Mouse (Mus musculus): Measurements from ENCODE around the gene A930017K11Rik. TPM values are rescaled to one million over a fixed set of nuclear protein-coding genes. Genes with fewer than 3 reads are reported as not detected.

A930017K11Rik gene
- total RNA-seq (2021): under 1 TPM; 0.34 to 0.47 TPM

DNA sequence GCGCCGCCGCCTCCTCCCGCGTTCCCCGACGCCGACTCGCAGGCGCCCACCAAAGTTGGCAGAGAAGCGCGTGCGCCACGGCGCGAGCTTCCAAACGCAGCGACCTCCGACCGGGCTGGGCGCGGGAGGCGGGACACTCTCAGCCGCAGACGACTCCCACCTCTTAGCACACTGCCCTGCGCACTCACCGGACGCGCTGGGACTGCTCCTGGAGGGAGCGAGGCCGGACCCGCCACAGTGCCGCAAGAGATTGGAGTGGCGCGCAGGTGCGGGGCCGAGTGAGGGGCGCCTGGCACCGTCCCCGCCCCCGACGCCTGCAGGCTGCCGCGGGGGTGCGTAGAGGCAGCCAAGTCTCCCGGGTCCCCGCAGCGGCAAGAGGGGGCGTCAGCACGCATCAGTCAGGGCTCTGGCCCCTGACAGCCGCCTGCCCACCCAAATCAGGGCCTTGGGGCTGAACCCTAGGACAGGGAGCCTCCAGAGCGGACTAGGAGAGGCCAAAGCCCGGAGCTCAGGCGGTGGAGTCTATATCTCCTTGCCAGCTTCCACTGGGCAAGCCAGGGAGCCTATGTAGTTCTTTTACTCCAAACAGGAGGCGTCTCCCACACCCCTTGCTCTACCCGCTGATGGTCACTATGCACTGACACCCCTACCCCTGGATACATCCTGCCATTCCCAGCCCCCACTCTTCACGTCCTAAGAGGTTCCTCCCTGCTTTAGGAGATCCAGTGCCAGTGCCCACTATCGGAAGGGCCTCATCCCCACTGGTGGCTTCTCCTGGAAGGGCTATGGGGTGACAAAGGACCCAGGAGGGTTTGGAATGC is at the start of gene A930017K11Rik:
A930017K11Rik (minus strand) TSS at position 763 of the 821 bp plus-strand sequence.
- DNase-seq (ENCODE audit: extremely low spot score in 1 of 2, low spot score in 1 of 2): no peak

DNA sequence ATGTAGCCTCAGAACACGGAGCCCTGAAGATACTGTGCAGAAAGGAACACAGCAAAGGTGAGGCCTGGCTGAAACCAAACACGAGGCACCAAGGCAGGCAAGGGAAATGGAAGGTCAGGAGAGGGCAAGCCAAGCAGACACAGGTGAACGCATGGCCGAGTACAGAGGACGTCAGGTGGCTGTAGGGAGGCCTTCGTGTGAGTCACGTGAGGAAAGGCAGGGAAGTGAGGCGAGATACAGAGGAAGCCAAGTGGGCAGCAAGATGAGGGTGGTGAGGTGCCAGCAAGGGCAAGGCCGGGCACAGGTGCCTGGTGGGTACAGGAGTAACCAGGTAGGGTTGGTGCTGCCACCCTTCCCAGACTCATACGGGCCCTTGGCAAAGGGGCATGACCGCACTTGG is 46.1 kb upstream of the A930017K11Rik start:
- no peak for DNase-seq (ENCODE audit: extremely low spot score in 1 of 2, low spot score in 1 of 2)

DNA sequence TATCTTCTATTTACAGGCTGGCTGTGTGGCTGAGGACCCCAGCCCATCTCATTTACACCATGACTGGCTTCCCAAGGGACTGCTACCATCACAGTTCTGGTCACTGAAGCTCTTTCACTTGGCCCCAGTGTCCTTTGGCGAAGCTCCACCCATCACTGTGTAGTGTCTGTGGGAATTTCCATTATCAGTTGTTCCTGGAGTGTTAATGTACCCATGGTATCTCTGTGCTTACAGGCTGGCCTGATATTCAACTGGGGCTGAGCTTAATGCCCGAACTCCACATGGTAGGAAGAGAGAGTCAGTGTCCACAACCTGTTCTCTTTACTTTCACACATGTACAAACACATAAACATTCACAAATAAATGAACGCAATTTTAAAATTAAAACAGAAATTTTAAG is 41.1 kb upstream of the A930017K11Rik start:
- DNase-seq (ENCODE audit: extremely low spot score in 1 of 2, low spot score in 1 of 2): no peak

DNA sequence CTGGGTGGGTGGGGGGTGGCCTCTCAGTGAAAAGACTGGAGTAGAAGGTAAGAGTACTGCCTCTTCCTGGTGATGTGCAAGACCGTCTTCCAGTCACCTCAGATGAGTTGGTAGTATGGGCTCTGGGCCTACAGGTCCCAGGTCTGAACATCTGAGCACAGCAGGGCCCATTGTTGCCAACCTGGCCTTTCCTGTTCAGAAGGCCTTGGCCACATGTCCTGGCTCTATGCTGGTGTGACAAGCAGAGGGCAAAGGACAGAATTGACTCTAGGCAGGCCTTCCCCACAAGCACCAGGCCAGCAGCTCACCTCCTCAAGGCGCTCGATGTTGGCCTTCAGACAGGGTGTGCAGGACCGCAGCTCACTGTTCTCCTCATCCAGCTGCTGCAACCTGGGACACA is 39.9 kb upstream of the A930017K11Rik start:
- no peak for DNase-seq (ENCODE audit: extremely low spot score in 1 of 2, low spot score in 1 of 2)

GRCm38 (mm10) chr17:25990331-25990730 is 38.0 kb upstream of the A930017K11Rik start:
- DNase-seq (ENCODE audit: extremely low spot score in 1 of 2, low spot score in 1 of 2): no peak

DNA sequence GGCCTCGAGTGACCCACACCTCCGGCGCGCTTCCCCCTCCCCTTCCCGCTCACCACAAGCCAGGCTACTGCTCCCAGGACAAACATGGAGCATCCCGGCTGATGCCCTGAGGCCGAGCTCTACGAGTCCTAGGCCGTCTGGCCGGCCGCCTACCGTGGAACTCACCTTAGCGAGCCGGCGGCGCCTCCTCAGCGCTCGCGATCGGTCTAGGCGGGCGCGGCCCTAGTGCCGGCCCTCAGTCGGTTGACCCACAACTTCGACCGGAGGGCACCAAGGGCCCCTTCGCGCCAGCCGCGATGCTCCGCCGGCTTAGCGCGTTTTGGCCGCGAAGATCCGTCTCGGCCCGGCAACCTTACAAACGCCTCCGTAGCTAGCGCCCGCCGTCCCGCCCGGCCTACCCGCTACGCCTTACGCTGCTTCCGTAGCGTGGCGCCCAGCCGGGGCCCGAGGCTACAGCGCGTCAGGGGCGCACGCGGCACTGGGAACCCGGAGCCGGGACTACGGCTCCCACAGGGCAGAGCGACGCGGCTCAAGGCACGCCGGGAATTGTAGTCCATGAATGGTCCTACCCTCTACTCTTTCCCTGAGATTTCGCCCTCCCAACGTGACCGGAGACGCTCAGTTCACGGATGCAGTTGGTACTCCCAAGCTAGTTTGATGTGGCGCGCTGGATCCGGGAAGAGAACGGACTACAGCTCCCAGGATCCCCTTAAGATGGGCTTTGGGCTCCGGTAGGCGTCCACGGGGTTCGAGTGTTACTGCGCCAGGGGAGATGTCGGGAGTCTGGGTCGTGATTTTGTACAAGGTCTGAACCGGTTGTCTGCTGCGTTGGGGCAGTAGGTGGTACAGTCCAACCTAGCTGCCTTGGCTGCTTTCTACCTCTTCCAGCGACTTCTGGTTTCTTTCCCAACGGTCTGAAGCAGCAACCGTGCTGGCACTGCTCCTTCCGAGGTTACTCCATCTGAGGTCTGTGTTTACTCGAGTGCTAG is 33.2 kb upstream of the A930017K11Rik start, which contains the start of gene Capn15:
Capn15 (minus strand) TSS at position 491 of the 989 bp plus-strand sequence.
- DNase-seq (ENCODE audit: extremely low spot score in 1 of 2, low spot score in 1 of 2): peak; percentile 88

DNA sequence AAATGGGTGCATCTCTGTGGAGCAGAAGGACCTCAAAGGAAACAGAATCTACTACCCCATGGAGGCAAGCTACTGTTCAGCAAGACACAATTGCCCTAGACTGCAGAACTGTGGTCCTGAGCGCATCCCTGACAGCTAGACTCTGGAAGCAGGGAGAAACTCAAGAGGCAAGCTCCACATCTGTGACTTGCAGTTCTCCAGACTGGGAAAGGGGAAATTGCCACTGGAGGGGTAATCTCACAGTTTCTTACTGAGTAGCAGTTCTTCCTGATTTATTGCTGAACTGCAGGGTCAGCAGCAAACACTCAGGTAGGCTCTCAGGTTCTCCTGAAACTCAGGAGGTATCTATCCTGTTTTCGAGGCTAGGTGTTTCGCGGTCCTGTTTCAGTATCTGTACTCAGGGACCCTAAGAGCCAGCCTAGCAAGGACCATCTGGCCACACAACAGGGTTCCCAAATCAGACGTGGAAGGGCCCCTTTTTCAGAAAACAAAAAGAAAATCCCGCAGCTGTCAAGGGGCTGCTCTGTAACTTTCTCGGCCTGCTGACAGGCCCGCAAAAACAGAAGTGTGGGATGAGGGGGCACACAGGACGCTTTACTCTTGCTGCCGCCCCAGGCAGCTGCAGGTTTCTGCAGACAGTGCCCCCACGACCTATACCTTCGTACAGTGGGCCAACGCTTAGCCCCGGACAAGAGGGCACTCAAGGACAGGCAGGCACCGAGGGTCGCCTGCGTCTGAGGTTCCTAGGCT is 32.4 kb upstream of the A930017K11Rik start:
- DNase-seq (ENCODE audit: extremely low spot score in 1 of 2, low spot score in 1 of 2): peak in 1 of 2 experiments; percentile 16

- DNase-seq (ENCODE audit: extremely low spot score in 1 of 2, low spot score in 1 of 2): no peak
These were observed 31.7 kb upstream of the A930017K11Rik start for GRCm38 (mm10) chr17:25984066-25984465.

GRCm38 (mm10) chr17:25982913-25983312 is 30.5 kb upstream of the A930017K11Rik start:
- DNase-seq (ENCODE audit: extremely low spot score in 1 of 2, low spot score in 1 of 2): no peak

GRCm38 (mm10) chr17:25980854-25981253 is 28.5 kb upstream of the A930017K11Rik start:
- DNase-seq (ENCODE audit: extremely low spot score in 1 of 2, low spot score in 1 of 2): no peak

DNA sequence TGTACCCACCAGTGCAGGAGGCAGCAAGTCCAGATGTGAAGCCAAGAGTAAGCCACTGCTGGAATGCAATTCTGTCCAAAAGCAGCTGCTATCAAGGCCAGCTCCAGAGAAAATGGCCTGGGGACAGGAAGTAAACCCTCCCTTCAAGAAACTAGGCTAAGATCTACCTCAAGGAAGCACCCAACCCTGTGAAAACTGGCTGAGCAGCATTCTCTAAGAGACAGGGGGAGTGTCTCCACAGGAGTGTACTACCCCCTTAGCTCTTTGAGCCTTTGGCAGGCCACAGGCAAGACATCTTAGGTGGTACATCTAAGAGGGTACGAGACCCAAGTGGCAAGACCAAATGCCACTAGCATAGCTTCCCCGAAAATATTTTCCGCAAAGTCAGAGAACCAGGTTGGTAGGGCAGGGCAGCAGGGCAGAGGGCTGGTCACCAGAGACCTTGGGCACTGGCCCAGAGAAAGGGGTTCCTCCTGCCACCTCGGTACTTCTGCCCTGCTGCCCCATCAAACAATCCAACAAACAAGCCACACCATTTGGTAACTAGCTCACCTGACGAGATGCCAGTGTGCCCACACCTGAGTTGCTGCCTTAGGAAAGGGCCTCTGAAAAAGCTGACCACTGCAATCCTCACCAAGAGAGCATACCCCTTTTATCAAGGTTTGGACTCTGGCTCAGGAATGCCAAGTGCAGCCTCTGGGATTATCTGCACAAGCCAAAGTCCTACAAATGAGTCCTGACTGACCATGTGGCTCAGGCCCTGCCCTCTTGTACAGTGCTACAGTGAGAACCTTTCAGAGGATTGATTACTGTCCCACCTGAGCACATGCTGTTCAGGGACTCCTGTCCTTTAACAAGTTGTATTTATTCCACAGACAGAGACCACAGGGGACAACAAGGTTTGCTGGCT is 27.7 kb upstream of the A930017K11Rik start:
- DNase-seq (ENCODE audit: extremely low spot score in 1 of 2, low spot score in 1 of 2): no peak

- DNase-seq (ENCODE audit: extremely low spot score in 1 of 2, low spot score in 1 of 2): no peak
These were observed 18.8 kb upstream of the A930017K11Rik start for GRCm38 (mm10) chr17:25970954-25971707.

DNA sequence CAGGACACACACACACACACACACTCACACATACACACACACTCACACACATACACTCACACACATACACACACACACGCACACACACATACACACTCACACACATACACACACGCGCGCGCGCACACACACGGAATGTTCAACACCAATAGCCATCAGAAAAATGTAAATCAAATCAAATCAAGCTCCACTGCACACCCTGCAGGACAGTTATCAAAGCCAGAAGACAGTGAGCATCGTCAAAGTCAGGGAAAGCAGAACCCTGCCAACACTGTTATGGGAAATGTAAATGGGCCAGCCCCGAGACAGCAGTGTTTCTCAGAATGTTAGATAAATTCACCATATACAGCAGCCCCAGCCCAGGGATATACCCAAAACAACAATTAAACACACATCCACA is 18.1 kb upstream of the A930017K11Rik start:
- no peak for DNase-seq (ENCODE audit: extremely low spot score in 1 of 2, low spot score in 1 of 2)

GRCm38 (mm10) chr17:25968176-25968575 is 15.8 kb upstream of the A930017K11Rik start:
- DNase-seq (ENCODE audit: extremely low spot score in 1 of 2, low spot score in 1 of 2): no peak

DNA sequence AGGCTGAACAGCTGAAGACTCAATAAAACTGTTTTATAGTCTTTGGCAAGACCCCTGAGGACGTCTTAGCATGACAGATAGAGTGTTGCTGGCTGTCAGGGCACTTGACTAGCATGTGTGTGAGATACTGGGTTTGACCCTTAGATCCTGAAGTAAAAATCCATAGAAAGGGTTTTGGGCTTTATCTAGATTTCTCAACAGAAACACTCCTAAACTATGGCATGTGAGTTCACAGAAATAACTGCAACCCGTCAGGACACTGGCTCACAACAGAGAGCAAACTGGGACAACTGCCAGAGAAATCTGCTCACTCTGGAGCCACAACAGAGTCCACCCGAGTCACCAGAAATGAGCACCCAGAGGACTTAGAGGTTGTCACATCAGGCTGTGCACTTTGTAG is 15.3 kb upstream of the A930017K11Rik start:
- no peak for DNase-seq (ENCODE audit: extremely low spot score in 1 of 2, low spot score in 1 of 2)

GRCm38 (mm10) chr17:25964271-25964670 is 11.9 kb upstream of the A930017K11Rik start:
- no peak for DNase-seq (ENCODE audit: extremely low spot score in 1 of 2, low spot score in 1 of 2)

- no peak for DNase-seq (ENCODE audit: extremely low spot score in 1 of 2, low spot score in 1 of 2)
These were observed 10.1 kb upstream of the A930017K11Rik start for GRCm38 (mm10) chr17:25962413-25962905.

DNA sequence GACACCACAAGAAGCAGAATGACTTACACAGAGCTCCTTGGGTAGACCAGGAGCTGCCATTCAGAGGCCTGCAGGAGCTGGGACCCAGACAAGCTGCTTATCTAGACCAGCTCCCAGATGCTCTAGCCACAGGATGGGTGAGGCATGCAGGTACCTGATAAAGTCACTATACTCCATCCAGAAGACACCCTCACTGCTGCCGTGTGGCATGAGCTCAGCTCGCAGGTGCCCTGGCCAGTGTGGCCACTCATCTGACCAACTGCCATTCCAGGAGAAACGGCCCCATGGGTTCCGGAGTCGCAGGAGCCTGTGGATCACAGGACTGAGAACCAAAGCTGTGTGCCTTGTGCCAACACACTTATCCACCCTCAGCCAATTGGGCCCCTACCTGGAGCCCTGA is 9.2 kb upstream of the A930017K11Rik start:
- no peak for DNase-seq (ENCODE audit: extremely low spot score in 1 of 2, low spot score in 1 of 2)

Measured in layer of hippocampus, postnatal 25 days (tissue).